Mouse (Mus musculus) MN1 (cell line): ENCODE data around the gene Ankrd33b.

Source experiments
- DNase-seq: peaks from one replicate; pipeline ENCODE4 v3.0.0-alpha.2; 2016; ENCODE audit warnings: low spot score

The Ankrd33b gene

GRCm38 (mm10) chr15:31367481-31368200 is at the start of gene Ankrd33b:
Ankrd33b (minus strand) TSS chr15:31367726.
- DNase-seq: no peak

- DNase-seq: no peak
Measured at GRCm38 (mm10) chr15:31415181-31415580, 47.7 kb upstream of the Ankrd33b start.

GRCm38 (mm10) chr15:31414179-31414898 is 46.8 kb upstream of the Ankrd33b start:
- no peak for DNase-seq

- no peak for DNase-seq
Measured at GRCm38 (mm10) chr15:31413662-31414061, 46.1 kb upstream of the Ankrd33b start.

- no peak for DNase-seq
Measured at GRCm38 (mm10) chr15:31412933-31413332, 45.4 kb upstream of the Ankrd33b start.

GRCm38 (mm10) chr15:31412436-31412835 is 44.9 kb upstream of the Ankrd33b start:
- no peak for DNase-seq

GRCm38 (mm10) chr15:31407490-31407889 is 40.0 kb upstream of the Ankrd33b start:
- DNase-seq: no peak

GRCm38 (mm10) chr15:31406881-31407280 is 39.4 kb upstream of the Ankrd33b start:
- DNase-seq: no peak

GRCm38 (mm10) chr15:31404346-31404745 is 36.8 kb upstream of the Ankrd33b start:
- DNase-seq: no peak

- DNase-seq: no peak
Measured at GRCm38 (mm10) chr15:31402200-31402892, 34.8 kb upstream of the Ankrd33b start.

- no peak for DNase-seq
Measured at GRCm38 (mm10) chr15:31400974-31401373, 33.4 kb upstream of the Ankrd33b start.

- no peak for DNase-seq
Measured at GRCm38 (mm10) chr15:31398769-31399168, 31.2 kb upstream of the Ankrd33b start.

GRCm38 (mm10) chr15:31397379-31397778 is 29.9 kb upstream of the Ankrd33b start:
- no peak for DNase-seq

- no peak for DNase-seq
Measured at GRCm38 (mm10) chr15:31396755-31397154, 29.2 kb upstream of the Ankrd33b start.

GRCm38 (mm10) chr15:31395986-31396385 is 28.5 kb upstream of the Ankrd33b start:
- DNase-seq: no peak

GRCm38 (mm10) chr15:31393402-31393801 is 25.9 kb upstream of the Ankrd33b start:
- no peak for DNase-seq

GRCm38 (mm10) chr15:31392705-31393104 is 25.2 kb upstream of the Ankrd33b start:
- no peak for DNase-seq

- no peak for DNase-seq
Measured at GRCm38 (mm10) chr15:31392135-31392534, 24.6 kb upstream of the Ankrd33b start.

- DNase-seq: no peak
Measured at GRCm38 (mm10) chr15:31381936-31382468, 14.5 kb upstream of the Ankrd33b start.

- no peak for DNase-seq
Measured at GRCm38 (mm10) chr15:31379471-31379870, 11.9 kb upstream of the Ankrd33b start.

- no peak for DNase-seq
Measured at GRCm38 (mm10) chr15:31375212-31375611, 7.7 kb upstream of the Ankrd33b start.

GRCm38 (mm10) chr15:31369125-31369612 is 1.6 kb upstream of the Ankrd33b start:
- DNase-seq: no peak
